Comparison of ENCODE assay signal across 8 mouse cellular contexts in the genomic region with DNA sequence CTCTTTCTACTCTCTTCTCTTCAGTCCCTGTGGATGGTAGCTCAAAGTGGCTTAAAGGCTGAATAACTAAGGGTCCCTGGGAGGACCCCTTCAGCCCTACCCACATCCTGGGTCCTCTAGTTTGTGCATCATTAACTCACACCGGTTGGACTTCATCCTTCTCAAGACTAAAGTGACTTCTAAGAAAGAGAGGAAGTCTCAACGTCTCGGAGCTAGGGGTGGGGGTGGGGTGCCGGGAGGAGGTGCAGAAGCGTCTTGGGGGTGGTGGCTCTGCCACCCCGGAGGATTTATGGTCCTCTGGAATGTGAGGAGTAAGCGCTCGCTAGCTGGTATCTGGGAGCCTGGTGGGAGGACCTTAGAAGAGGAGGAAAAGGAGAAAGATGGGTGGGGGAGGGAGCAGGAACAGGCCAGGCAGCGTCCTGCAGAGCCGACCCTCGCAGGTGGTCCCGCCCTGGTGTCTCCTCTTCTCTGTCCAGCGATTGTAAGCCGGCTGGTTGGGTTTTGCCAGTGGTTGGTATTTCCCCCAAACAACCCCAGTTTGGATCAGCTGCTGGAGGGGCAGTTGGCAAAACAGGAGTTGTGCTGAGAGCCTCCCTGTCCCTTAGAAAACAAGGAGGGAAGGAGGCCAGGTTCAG. TPM values are rescaled to one million over a fixed set of nuclear protein-coding genes. Genes with fewer than 3 reads are reported as not detected.
A peak's percentile ranks its signal among the peaks of the same experiment; 100 is the strongest.
DNase-seq lines count a peak whose midpoint lies in the region; ATAC-seq and TF ChIP-seq lines count a peak whose summit lies in the region.

No protein-coding gene starts in this region.

- TF ChIP-seq EP300 in CH12.LX (IDR thresholded peaks at IDR 0.05; ENCODE audit: low read length): no peak

- no peak overlapping the region for H3K27ac ChIP-seq in CH12.LX (ENCODE audit: insufficient read depth, low read depth)
- no peak overlapping the region for H3K27ac ChIP-seq in forebrain, embryonic 16.5 days (ENCODE audit: low read length)
- peak overlapping the region; percentile 80 for H3K27ac ChIP-seq in limb, embryonic 10.5 days
- H3K27ac ChIP-seq in olfactory bulb, adult 2 months (ENCODE audit: insufficient read depth, low read depth, low read length): no peak overlapping the region

- H3K79me2 ChIP-seq in CH12.LX (replicated peaks; ENCODE audit: control insufficient read depth, extremely low read depth, insufficient read depth, poor library complexity, severe bottlenecking): peaks cover 40% of the 10 kb centered on the region

- H3K9ac ChIP-seq in CH12.LX (ENCODE audit: insufficient read depth, low read depth): peak overlapping the region; percentile 46
- H3K9ac ChIP-seq in forebrain, embryonic 16.5 days (replicated peaks; ENCODE audit: low read depth, low read length): peak overlapping the region; percentile 57

- 2% methylated on average over 14 of the region's 14 CpGs for WGBS in forebrain, embryonic 16.5 days
- WGBS in limb, embryonic 10.5 days: 2% methylated on average over 14 of the region's 14 CpGs
- WGBS in olfactory bulb, adult 2 months: under 1% methylated on average over 14 of the region's 14 CpGs

- no peak for TF ChIP-seq RAD21 in CH12.LX (IDR thresholded peaks at IDR 0.05; ENCODE audit: low read depth, low read length)

- H3K27me3 ChIP-seq in CH12.LX (replicated peaks): no peaks in the 10 kb centered on the region
- peaks cover 12% of the 10 kb centered on the region; the same call in 1 of the 2 replicates for H3K27me3 ChIP-seq in forebrain, embryonic 16.5 days (replicated peaks; ENCODE audit: control insufficient read depth, insufficient read depth, low read length)
- peaks cover 49% of the 10 kb centered on the region for H3K27me3 ChIP-seq in limb, embryonic 10.5 days (ENCODE audit: low read depth, poor library complexity, severe bottlenecking)

- peaks cover 16 to 49% of the 10 kb centered on the region in 2 experiments for H3K4me1 ChIP-seq in CH12.LX (ENCODE audit: control insufficient read depth in 1 of 2, insufficient read depth in 2 of 2)
- H3K4me1 ChIP-seq in forebrain, embryonic 16.5 days (replicated peaks; ENCODE audit: control insufficient read depth, insufficient read depth, low read length): peaks cover 19% of the 10 kb centered on the region
- H3K4me1 ChIP-seq in limb, embryonic 10.5 days: peaks cover 51% of the 10 kb centered on the region
- H3K4me1 ChIP-seq in olfactory bulb, adult 2 months (ENCODE audit: control insufficient read depth, insufficient read depth, low read length): peaks cover 27% of the 10 kb centered on the region

- TF ChIP-seq POLR2A in CH12.LX (IDR thresholded peaks at IDR 0.05; ENCODE audit: low read depth, low read length): no peak
- no peak for TF ChIP-seq POLR2A in olfactory bulb, adult 2 months (IDR thresholded peaks at IDR 0.05; ENCODE audit: insufficient read depth, low read depth, low read length)

- H3K9me3 ChIP-seq in CH12.LX (replicated peaks; ENCODE audit: low read length): peaks cover 2% of the 10 kb centered on the region
- H3K9me3 ChIP-seq in forebrain, embryonic 16.5 days (ENCODE audit: control insufficient read depth, low read length): no peaks in the 10 kb centered on the region
- H3K9me3 ChIP-seq in limb, embryonic 10.5 days (replicated peaks): no peaks in the 10 kb centered on the region

- in situ Hi-C loops in CH12.LX (cut with MboI; ENCODE audit: low pct_ligation_motif_present, low pct_unique_long_range_greater_than_20kb, low sequenced_read_pairs): loop anchor here (5.0 kb wide), 3 partner anchors 33 to 108 kb away; no protein-coding TSS in a partner anchor

- no peak for TF ChIP-seq CTCF in CH12.LX (conservative IDR thresholded peaks at IDR 0.05 in 1 of 2, IDR thresholded peaks at IDR 0.05 in 1 of 2; ENCODE audit: low read depth in 2 of 2, low read length in 2 of 2)
- no peak for TF ChIP-seq CTCF in olfactory bulb, adult 2 months (IDR thresholded peaks at IDR 0.05; ENCODE audit: insufficient read depth, low read depth, low read length)

- dilution Hi-C loops in CH12.LX (cut with MboI; ENCODE audit: extremely low pct_ligation_motif_present, extremely low pct_unique_long_range_greater_than_20kb, low sequenced_read_pairs): no loop called here

- peak overlapping the region; percentile 69 to 98 (median 86) for H3K4me3 ChIP-seq in CH12.LX (replicated peaks in 1 of 3; ENCODE audit: low read depth in 2 of 3, low read length in 2 of 3, poor library complexity in 1 of 3)
- H3K4me3 ChIP-seq in forebrain, embryonic 16.5 days (replicated peaks; ENCODE audit: low read length): peak overlapping the region; percentile 55
- peak overlapping the region; percentile 63 for H3K4me3 ChIP-seq in limb, embryonic 10.5 days
- peak overlapping the region; percentile 49 for H3K4me3 ChIP-seq in olfactory bulb, adult 2 months (ENCODE audit: insufficient read depth, low read depth, low read length)

- peak; percentile 60 for DNase-seq in embryo, embryonic 10.5 days (ENCODE audit: low spot score)
- no peak for DNase-seq in embryo, embryonic 10 days (ENCODE audit: low spot score)
- no peak for DNase-seq in CH12.LX (ENCODE audit: extremely low read depth)
- no peak for DNase-seq in limb, embryonic 10.5 days (ENCODE audit: low spot score)
- DNase-seq in ovary, postnatal 10 days (ENCODE audit: low spot score): no peak
- no peak for DNase-seq in layer of hippocampus, postnatal 10 days (ENCODE audit: low spot score in 2 of 2)

- peaks cover 7 to 39% of the 10 kb centered on the region in 2 experiments for H3K36me3 ChIP-seq in CH12.LX (replicated peaks in 1 of 2; ENCODE audit: control insufficient read depth in 1 of 2, insufficient read depth in 1 of 2, low read length in 1 of 2)
- H3K36me3 ChIP-seq in forebrain, embryonic 16.5 days (ENCODE audit: control insufficient read depth, insufficient read depth): no peaks in the 10 kb centered on the region
- no peaks in the 10 kb centered on the region for H3K36me3 ChIP-seq in limb, embryonic 10.5 days

- no peak for ATAC-seq in forebrain, embryonic 16.5 days

- H3K4me2 ChIP-seq in CH12.LX (ENCODE audit: insufficient read depth, low read depth, poor library complexity, severe bottlenecking): peak overlapping the region; percentile 77
- H3K4me2 ChIP-seq in forebrain, embryonic 16.5 days (ENCODE audit: low read length): peak overlapping the region; percentile 62

TF ChIP-seq in CH12.LX, 34 proteins besides CTCF, POLR2A, EP300 and RAD21 (continues in another document):
- TF ChIP-seq POLR2AphosphoS2 (IDR thresholded peaks at IDR 0.05; ENCODE audit: low read depth, low read length): no peak
- TF ChIP-seq MEF2A (IDR thresholded peaks at IDR 0.05; ENCODE audit: borderline replicate concordance, low read depth, low read length): no peak
- no peak for TF ChIP-seq MAFK (IDR thresholded peaks at IDR 0.05; ENCODE audit: insufficient replicate concordance, low read length)
- TF ChIP-seq ZC3H11A (IDR thresholded peaks at IDR 0.05; ENCODE audit: low read depth, low read length): no peak
- TF ChIP-seq SMC3 (IDR thresholded peaks at IDR 0.05; ENCODE audit: low read depth, low read length): no peak; the same call in 1 of the 2 replicates
- TF ChIP-seq USF2 (conservative IDR thresholded peaks at IDR 0.05; ENCODE audit: low read depth, low read length): no peak
- peak; percentile 52 for TF ChIP-seq SIN3A (IDR thresholded peaks at IDR 0.05; ENCODE audit: low read length)
- peak; percentile 92 for TF ChIP-seq CHD2 (IDR thresholded peaks at IDR 0.05; ENCODE audit: low read length)
- TF ChIP-seq BHLHE40 (IDR thresholded peaks at IDR 0.05; ENCODE audit: low read depth, low read length): 0 out of 2 replicates have a peak, but pooled peaks have one; percentile 20
- no peak; the same call in 1 of the 2 replicates for TF ChIP-seq TCF12 (IDR thresholded peaks at IDR 0.05; ENCODE audit: low read depth, low read length)
- TF ChIP-seq ELF1 (IDR thresholded peaks at IDR 0.05; ENCODE audit: low read depth, low read length): peak; percentile 36; the same call in 1 of the 2 replicates

RNA-seq across cellular contexts. Expression of gene Slc9a3r1, which starts 1.3 kb away (rescaled TPM):
- total RNA-seq in CH12.LX (2012; rRNA removed) (69.0 and 70.1 TPM in 2 replicates), CH12.LX (2014; rRNA removed) (43.5 and 51.9 TPM in 2 replicates)
- 63.7 and 64.6 TPM in 2 replicates for polyA plus RNA-seq in CH12.LX (2012; ENCODE audit: insufficient read length, low read depth)
- polyA plus RNA-seq in forebrain, embryonic 16.5 days (2015; fragmentation: Nextera tagmentation; extraction: Ambion mirVana): 49.9 and 57.3 TPM in 2 replicates
- 30.7 and 32.2 TPM in 2 replicates for polyA plus RNA-seq in limb, embryonic 10.5 days (2016; fragmentation: Nextera tagmentation; extraction: Ambion mirVana)
- polyA plus RNA-seq in olfactory bulb, adult 2 months (2012; ENCODE audit: insufficient read depth, insufficient read length, low replicate concordance, missing spikeins): 241 TPM in 1 of 2 replicates, not detected in the other
- total RNA-seq in layer of hippocampus, postnatal 10 days (2021): 10 to 100 TPM; 70.4 to 78.0 TPM

RNA-seq across cellular contexts. Expression of gene Tmem104, which starts 22.8 kb away (rescaled TPM):
- total RNA-seq in CH12.LX (2012; rRNA removed) (15.7 and 16.1 TPM in 2 replicates), CH12.LX (2014; rRNA removed) (1.6 and 3.5 TPM in 2 replicates)
- polyA plus RNA-seq in CH12.LX (2012; ENCODE audit: insufficient read length, low read depth): 10.3 and 10.8 TPM in 2 replicates
- 11.0 and 11.2 TPM in 2 replicates for polyA plus RNA-seq in forebrain, embryonic 16.5 days (2015; fragmentation: Nextera tagmentation; extraction: Ambion mirVana)
- polyA plus RNA-seq in limb, embryonic 10.5 days (2016; fragmentation: Nextera tagmentation; extraction: Ambion mirVana): 9.1 and 9.8 TPM in 2 replicates
- not detected in 2 replicates for polyA plus RNA-seq in olfactory bulb, adult 2 months (2012; ENCODE audit: insufficient read depth, insufficient read length, low replicate concordance, missing spikeins)
- 10 to 100 TPM; 15.1 to 20.2 TPM for total RNA-seq in layer of hippocampus, postnatal 10 days (2021)

RNA-seq across cellular contexts. Expression of gene Nat9, which starts 23.2 kb away (rescaled TPM):
- total RNA-seq in CH12.LX (2012; rRNA removed) (51.7 and 74.0 TPM in 2 replicates), CH12.LX (2014; rRNA removed) (20.7 and 30.6 TPM in 2 replicates)
- 24.1 and 34.0 TPM in 2 replicates for polyA plus RNA-seq in CH12.LX (2012; ENCODE audit: insufficient read length, low read depth)
- 20.6 and 24.2 TPM in 2 replicates for polyA plus RNA-seq in forebrain, embryonic 16.5 days (2015; fragmentation: Nextera tagmentation; extraction: Ambion mirVana)
- polyA plus RNA-seq in limb, embryonic 10.5 days (2016; fragmentation: Nextera tagmentation; extraction: Ambion mirVana): 15.6 and 22.7 TPM in 2 replicates
- not detected in 2 replicates for polyA plus RNA-seq in olfactory bulb, adult 2 months (2012; ENCODE audit: insufficient read depth, insufficient read length, low replicate concordance, missing spikeins)
- 10 to 100 TPM; 15.8 to 17.6 TPM for total RNA-seq in layer of hippocampus, postnatal 10 days (2021)

RNA-seq across cellular contexts. Expression of gene Cd300lf, which starts 30.7 kb away (rescaled TPM):
- total RNA-seq in CH12.LX (2012; rRNA removed): 35.3 and 36.1 TPM in 2 replicates
- 13.5 and 15.5 TPM in 2 replicates for total RNA-seq in CH12.LX (2014; rRNA removed)
- 36.9 and 38.9 TPM in 2 replicates for polyA plus RNA-seq in CH12.LX (2012; ENCODE audit: insufficient read length, low read depth)
- polyA plus RNA-seq in forebrain, embryonic 16.5 days (2015; fragmentation: Nextera tagmentation; extraction: Ambion mirVana): 0.27 TPM in 1 of 2 replicates, not detected in the other
- polyA plus RNA-seq in limb, embryonic 10.5 days (2016; fragmentation: Nextera tagmentation; extraction: Ambion mirVana): 0.06 TPM in 1 of 2 replicates, not detected in the other
- polyA plus RNA-seq in olfactory bulb, adult 2 months (2012; ENCODE audit: insufficient read depth, insufficient read length, low replicate concordance, missing spikeins): not detected in 2 replicates
- under 1 TPM; 0.27 to 0.50 TPM for total RNA-seq in layer of hippocampus, postnatal 10 days (2021)

Comparison
In these comparisons a context has a peak if more than half of its experiments do, and no peak if none do; other contexts are left out.
1. RNA of gene Tmem104, which starts 22.8 kb away (polyA plus RNA-seq): 11.0 to 11.2 TPM in forebrain, embryonic 16.5 days, 10.3 to 10.8 TPM in CH12.LX and 9.1 to 9.8 TPM in limb, embryonic 10.5 days; not detected in olfactory bulb, adult 2 months; every median in the first group is over 10 times any median in the second.
2. RNA of gene Nat9, which starts 23.2 kb away (polyA plus RNA-seq): 20.6 to 24.2 TPM in forebrain, embryonic 16.5 days, 24.1 to 34.0 TPM in CH12.LX and 15.6 to 22.7 TPM in limb, embryonic 10.5 days; not detected in olfactory bulb, adult 2 months; every median in the first group is over 10 times any median in the second.
3. Peak in every context shown above with its lines, with median percentiles within 50 percentile points of each other: H3K4me3 ChIP-seq.